Mouse (Mus musculus) small intestine, adult 2 months (tissue): ENCODE measurements at regions not wholly inside any gene's neighbourhood (a gene's known extent, or its start where the extent isn't known, plus 50 kb on each side); places are given as distances from the start of the nearest gene placed in this dataset.

Experiments
- H3K27ac ChIP-seq: fragments of 200-500 bp; 2 replicates; pipeline ENCODE4 v1.5.1; 2012; ENCODE audit warnings: low read depth, low read length, control low read depth, inconsistent platforms; ENCODE audit not compliant: insufficient read depth
- H3K27me3 ChIP-seq: fragments of 200-500 bp; 2 replicates; pipeline ENCODE4 v1.6.1; 2012; ENCODE audit warnings: mild to moderate bottlenecking, moderate library complexity, low read length, inconsistent platforms; ENCODE audit not compliant: control insufficient read depth, insufficient read depth
- H3K36me3 ChIP-seq: fragments of 200-500 bp; 2 replicates; pipeline ENCODE4 v1.6.1; 2012; ENCODE audit warnings: mild to moderate bottlenecking, low read length, control low read depth, inconsistent platforms; ENCODE audit not compliant: control insufficient read depth, insufficient read depth
- H3K4me1 ChIP-seq: fragments of 200-500 bp; 2 replicates; pipeline ENCODE4 v1.6.1; 2012; ENCODE audit warnings: low read length, inconsistent platforms, mixed read lengths; ENCODE audit not compliant: control insufficient read depth, insufficient read depth, insufficient read length
- H3K4me3 ChIP-seq: fragments of 200-500 bp; 2 replicates; pipeline ENCODE4 v1.5.1; 2012; ENCODE audit warnings: low read depth, mild to moderate bottlenecking, control low read depth, inconsistent platforms, low read length, moderate library complexity
- CTCF ChIP-seq: fragments of 200-500 bp; IDR thresholded peaks from 2 replicates; pipeline ENCODE4 v1.5.1; 2012; ENCODE audit warnings: low read depth, mild to moderate bottlenecking, control low read depth, inconsistent platforms, low read length, moderate library complexity, mixed read lengths; ENCODE audit not compliant: insufficient replicate concordance, insufficient read length; ENCODE audit errors: extremely low read depth
- POLR2A ChIP-seq: fragments of 200-500 bp; IDR thresholded peaks from 2 replicates; pipeline ENCODE4 v1.6.1; 2012; ENCODE audit warnings: low read depth, mild to moderate bottlenecking, control low read depth, inconsistent platforms, low read length, moderate library complexity
- WGBS: fragments of 180-500 bp; shearing (Covaris S2); methylation state at CpG from one replicate; pipeline ENCODE4 v1.1.7; 2018; 5-methylcytosine and 5-hydroxymethylcytosine counted together

- Histone ChIP-seq H3K4me1 (no peaks in the 10 kb centered on the region), H3K27ac (no peak overlapping the region), H3K27me3 (no peaks in the 10 kb centered on the region), H3K4me3 (no peak overlapping the region), H3K36me3 (no peaks in the 10 kb centered on the region)
- TF ChIP-seq POLR2A (no peak), CTCF (no peak)
- WGBS, result 79% methylated on average over 6 of the region's 6 CpGs
These were observed 211.3 kb downstream of the Ccdc91 start for GRCm38 (mm10) chr6:147686927-147687326.

GRCm38 (mm10) chr6:147698255-147698654, 222.6 kb downstream of the Ccdc91 start:
- 86% methylated on average over 1 of the region's 1 CpGs for WGBS
- H3K27me3 ChIP-seq, result no peaks in the 10 kb centered on the region
- H3K4me3 ChIP-seq, result no peak overlapping the region
- TF ChIP-seq CTCF (no peak), POLR2A (no peak)
- H3K27ac ChIP-seq, result no peak overlapping the region
- no peaks in the 10 kb centered on the region for H3K4me1 ChIP-seq
- H3K36me3 ChIP-seq, result no peaks in the 10 kb centered on the region

GRCm38 (mm10) chr6:147699449-147699848, 223.8 kb downstream of the Ccdc91 start:
- Histone ChIP-seq H3K27ac (no peak overlapping the region), H3K4me3 (no peak overlapping the region), H3K4me1 (no peaks in the 10 kb centered on the region), H3K36me3 (no peaks in the 10 kb centered on the region), H3K27me3 (no peaks in the 10 kb centered on the region)
- 80% methylated on average over 3 of the region's 3 CpGs for WGBS
- TF ChIP-seq CTCF (no peak), POLR2A (no peak)

GRCm38 (mm10) chr6:147700629-147701028, 225.0 kb downstream of the Ccdc91 start:
- Histone ChIP-seq H3K27me3 (no peaks in the 10 kb centered on the region), H3K36me3 (no peaks in the 10 kb centered on the region), H3K4me1 (no peaks in the 10 kb centered on the region), H3K4me3 (no peak overlapping the region), H3K27ac (no peak overlapping the region)
- TF ChIP-seq POLR2A, result no peak
- TF ChIP-seq CTCF, result no peak
- 70% methylated on average over 2 of the region's 2 CpGs for WGBS

GRCm38 (mm10) chr6:147701956-147702355, 226.3 kb downstream of the Ccdc91 start:
- no peak overlapping the region for H3K4me3 ChIP-seq
- no peak overlapping the region for H3K27ac ChIP-seq
- no peaks in the 10 kb centered on the region for H3K36me3 ChIP-seq
- no peaks in the 10 kb centered on the region for H3K4me1 ChIP-seq
- no peaks in the 10 kb centered on the region for H3K27me3 ChIP-seq
- WGBS, result 80% methylated on average over 5 of the region's 5 CpGs
- TF ChIP-seq CTCF (no peak), POLR2A (no peak)

GRCm38 (mm10) chr6:147704297-147704696, 228.7 kb downstream of the Ccdc91 start:
- H3K36me3 ChIP-seq, result no peaks in the 10 kb centered on the region
- no peaks in the 10 kb centered on the region for H3K4me1 ChIP-seq
- TF ChIP-seq CTCF (no peak), POLR2A (no peak)
- WGBS, result 88% methylated on average over 5 of the region's 5 CpGs
- no peak overlapping the region for H3K27ac ChIP-seq
- no peaks in the 10 kb centered on the region for H3K27me3 ChIP-seq
- H3K4me3 ChIP-seq, result no peak overlapping the region

GRCm38 (mm10) chr6:147705936-147706335, 230.3 kb downstream of the Ccdc91 start:
- TF ChIP-seq CTCF, result no peak
- 63% methylated on average over 3 of the region's 3 CpGs for WGBS
- H3K27me3 ChIP-seq, result no peaks in the 10 kb centered on the region
- no peak overlapping the region for H3K27ac ChIP-seq
- no peak overlapping the region for H3K4me3 ChIP-seq
- no peaks in the 10 kb centered on the region for H3K4me1 ChIP-seq
- no peaks in the 10 kb centered on the region for H3K36me3 ChIP-seq

- Histone ChIP-seq H3K27ac (no peak overlapping the region), H3K4me3 (no peak overlapping the region), H3K4me1 (no peaks in the 10 kb centered on the region), H3K27me3 (no peaks in the 10 kb centered on the region), H3K36me3 (no peaks in the 10 kb centered on the region)
- WGBS, result 69% methylated on average over 2 of the region's 2 CpGs
- TF ChIP-seq CTCF (no peak), POLR2A (no peak)
These were observed 231.1 kb downstream of the Ccdc91 start for GRCm38 (mm10) chr6:147706741-147707140.
